Mouse (Mus musculus): ENCODE data around the gene Pifo. TPM values are rescaled to one million over a fixed set of nuclear protein-coding genes. Genes with fewer than 3 reads are reported as not detected.
"Not testable (repeated sequence)": the region's sequence is repeated elsewhere in the genome, so short reads cannot be mapped to it uniquely, and the experiment has no call there.

The Pifo gene
- polyA plus RNA-seq (2012; rRNA removed): not detected in 2 replicates

DNA sequence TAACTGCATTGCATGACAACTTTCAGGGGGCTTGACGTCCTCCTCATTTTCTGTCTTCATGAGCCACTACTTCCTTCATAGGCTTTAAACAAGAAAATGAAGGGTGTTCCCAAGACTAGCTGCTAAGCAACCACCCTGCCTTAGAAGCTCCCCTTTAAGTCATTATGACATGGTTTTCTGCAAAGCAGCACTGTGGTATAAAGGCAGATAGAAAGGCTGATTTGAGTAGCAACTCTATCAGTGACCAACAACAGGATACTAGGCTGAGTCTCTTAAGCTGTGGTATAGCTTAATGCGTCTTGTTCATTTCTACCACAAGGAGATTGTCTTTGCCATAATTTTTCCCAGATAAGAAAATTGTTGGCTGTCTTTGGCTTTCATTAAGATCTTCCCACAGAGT, at the start of gene Pifo:
Gene Pifo, minus strand, starts transcription at position 101 of the 400 bp plus-strand sequence.
- DNase-seq (ENCODE audit: low spot score): no peak

DNA sequence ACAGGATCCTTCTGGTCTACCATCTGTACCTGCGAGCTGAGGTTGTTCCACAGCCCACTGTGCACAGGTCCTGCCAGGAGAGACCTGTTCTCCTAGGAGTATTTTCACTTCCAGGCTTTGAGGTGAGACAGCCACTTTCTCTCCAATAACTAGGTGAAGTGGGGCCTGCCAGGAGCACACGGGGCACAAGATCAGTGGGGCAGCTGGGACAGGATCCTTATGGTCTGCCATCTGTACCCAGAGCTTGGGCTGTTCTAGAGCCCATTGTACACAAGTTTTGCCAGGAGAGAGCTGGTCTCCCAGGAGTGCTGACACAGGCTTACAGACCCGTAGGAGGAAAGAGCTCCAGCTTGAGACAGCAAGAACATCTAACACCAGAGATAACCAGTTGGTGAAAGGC, 43.5 kb upstream of the Pifo start:
- no peak for DNase-seq (ENCODE audit: low spot score)

DNA sequence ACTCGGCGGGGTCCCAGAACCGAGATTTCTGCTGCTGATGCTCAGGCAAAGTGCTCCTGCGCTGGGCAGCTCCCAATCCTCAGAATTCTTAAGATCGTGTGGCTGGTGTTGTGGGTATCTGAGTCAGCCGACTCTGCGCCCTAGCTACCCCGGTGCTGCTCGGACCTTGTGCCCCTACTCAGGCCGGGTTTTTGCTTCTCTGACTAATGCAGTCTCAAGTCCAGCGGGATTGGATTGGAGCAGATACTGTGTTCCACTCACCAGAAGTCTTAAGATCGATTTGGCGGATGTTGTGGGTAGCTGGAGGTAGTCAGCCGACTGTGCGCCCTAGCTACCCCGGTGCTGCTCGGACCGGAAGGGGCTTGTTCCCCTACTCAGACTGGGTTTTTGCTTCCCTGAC, 37.5 kb upstream of the Pifo start:
- DNase-seq (ENCODE audit: low spot score): no peak

DNA sequence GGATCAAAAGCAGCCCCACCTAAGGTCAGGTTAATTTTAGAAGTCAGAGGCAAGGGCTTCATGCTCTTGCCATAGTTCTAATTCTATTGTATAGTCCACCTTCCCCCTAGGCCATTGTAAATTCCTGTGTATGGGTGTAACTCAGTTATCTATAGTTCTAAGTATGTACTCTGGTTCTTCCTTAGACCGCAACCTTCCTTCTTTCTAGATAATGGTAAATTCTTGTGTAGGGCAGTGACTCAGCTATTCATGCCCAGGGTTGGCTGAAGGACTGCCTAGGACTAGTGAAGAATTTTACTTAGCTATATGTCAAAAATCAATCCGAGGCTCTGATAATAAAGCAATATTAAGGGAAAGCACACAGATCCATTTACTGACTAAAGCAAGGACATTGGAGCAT, 25.9 kb upstream of the Pifo start:
- DNase-seq (ENCODE audit: low spot score): no peak

DNA sequence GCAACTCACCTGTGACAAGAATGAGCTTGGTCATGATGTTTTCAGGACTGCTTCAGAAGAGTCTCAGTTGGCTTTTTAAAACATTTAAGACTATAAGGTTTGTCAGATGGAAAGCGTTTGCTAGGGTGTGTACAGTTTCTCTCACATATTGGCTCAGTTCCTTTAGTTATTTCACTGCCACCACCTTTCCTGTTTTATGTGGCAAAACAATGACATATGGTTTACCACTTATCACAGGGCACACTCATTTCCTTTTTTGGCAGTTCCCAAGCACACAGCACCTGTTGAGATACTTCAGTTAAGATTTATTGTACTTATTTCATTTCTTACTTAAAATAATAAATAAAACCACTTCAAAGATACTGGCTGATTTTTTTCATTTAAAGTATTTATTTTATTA, 18.3 kb upstream of the Pifo start, which contains the start of gene Chil5:
Gene Chil5, minus strand, starts transcription at position 34 of the 400 bp plus-strand sequence.
- no peak for DNase-seq (ENCODE audit: low spot score)

DNA sequence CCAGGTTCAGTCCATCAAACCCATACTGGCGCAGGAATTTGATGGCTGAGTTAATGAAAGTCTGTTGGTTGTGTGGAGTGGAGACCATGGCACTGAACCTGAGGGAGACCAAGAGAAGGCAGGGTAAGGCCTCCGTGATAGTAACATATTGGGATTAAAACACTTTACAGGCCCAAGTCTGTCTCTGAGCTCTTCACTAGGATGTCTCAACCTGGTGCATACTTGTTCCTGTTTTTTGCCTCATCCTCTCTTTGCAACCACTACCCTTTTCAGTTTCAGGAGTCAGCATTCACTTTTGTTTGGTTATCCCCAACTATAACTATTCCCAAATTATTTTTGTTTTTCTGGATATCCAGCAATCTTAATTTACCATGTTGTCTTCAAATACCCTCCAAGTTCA, 9.7 kb upstream of the Pifo start:
- no peak for DNase-seq (ENCODE audit: low spot score)

DNA sequence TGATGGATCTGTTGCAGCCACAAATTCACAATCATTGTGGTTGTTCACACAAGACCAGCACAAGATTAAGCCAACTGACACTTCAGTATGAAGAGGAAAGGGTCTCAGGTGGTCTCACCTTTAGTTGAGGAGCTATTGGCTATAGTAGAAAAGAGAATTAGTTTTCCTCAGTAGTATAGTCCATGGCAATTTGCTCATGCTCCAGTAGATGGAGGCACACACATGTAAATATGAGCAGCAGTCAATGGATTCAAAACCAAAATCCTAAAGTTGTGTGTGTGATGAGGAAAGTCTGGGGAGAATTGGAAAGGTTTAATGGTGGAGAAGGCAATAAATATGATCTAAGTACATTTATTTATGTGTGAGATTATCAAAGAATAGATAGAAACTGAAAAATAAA, 7.4 kb upstream of the Pifo start:
- no peak for DNase-seq (ENCODE audit: low spot score)

DNA sequence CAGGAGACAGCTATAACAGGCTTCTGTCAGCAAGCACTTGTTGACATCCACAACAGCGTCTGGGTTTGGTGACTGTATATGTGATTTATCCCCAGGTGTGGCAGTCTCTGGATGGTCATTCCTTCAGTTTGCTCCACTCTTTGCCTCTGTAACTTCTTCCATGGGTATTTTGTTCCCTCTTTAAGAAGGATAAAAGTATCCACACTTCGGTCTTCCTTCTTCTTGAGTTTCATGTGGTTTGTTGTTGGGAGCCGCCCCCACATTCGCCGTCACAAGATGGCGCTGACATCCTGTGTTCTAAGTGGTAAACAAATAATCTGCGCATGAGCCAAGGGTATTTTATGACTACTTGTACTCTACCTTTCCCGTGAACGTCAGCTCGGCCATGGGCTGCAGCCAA, 11.1 kb downstream of the Pifo start:
- not testable (repeated sequence) for DNase-seq (ENCODE audit: low spot score)

DNA sequence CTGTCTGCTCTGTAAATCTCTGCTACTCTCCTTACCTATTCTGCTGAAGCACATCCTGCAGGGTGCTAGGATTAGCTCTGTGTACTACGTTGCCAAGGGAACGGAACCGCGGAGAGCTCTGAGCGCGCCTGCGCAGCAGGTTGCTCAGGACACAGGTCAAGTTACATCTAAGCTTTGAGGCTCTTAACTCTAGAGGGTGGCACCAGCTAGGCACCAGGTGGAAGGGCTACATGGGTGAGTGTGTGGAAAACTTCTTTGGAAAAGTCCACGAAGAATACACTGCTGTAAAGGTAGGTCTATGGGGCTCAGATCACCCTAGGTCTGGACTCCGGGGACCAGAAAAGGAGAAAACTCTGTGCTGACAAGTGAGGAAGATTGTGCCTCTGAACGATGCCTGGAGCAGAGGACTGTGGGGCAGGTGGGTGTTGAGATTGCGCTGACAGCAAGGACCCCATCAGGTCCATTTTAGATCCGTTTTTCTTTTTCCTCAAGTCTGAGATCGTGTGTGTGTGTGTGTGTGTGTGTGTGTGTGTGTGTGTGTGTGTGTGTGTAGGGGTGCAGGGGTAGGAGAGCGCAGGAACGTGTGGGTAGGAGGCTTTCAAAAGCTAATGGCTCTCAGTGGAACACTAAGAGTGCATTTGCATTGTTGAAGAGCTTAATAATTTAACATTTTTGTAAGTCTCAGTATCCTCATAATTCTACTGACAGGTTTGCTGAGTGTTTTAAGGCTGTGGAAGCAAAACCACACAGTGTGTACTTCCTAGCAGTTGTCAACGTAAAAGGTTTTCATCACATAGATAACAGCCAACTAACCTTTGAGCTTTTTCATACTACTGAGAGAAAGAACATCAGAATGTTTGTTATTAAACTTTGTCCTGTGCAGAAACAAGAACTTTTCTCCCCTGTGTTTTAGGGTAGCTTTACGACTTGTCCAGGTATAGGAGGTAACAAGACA, 12.8 kb downstream of the Pifo start:
- DNase-seq (ENCODE audit: low spot score): no peak

DNA sequence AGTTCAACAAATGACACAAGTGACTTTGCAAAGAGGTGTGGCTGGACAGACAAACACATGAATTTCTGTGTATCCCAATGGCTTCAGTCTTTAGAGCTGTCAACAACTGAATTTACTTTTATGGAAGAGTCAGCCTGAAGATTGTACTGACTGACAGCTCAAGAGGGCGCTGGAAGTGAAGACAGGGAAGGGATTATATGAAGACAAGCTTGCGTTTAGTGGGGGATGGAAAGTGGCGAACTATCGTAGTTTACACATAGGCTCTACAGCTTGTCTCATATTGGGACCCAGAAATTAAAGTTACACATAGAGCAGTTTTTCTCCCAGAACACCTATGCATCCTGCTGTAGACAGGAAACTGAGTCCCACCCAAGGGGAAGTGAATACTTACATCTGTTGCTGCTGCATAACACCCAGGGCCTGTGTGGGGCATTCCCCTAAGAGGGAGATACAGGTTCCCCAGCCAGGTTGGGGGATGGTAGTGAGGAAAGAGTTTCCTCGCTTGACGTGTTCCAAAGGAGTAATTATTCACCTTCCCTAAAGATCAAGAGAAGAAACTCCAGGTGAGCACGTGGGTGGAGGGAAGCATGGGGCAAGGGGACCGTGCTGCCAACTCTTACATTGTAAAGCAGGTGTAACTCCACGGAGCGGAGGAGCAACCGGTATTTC, 13.6 kb downstream of the Pifo start:
- no peak for DNase-seq (ENCODE audit: low spot score)

DNA sequence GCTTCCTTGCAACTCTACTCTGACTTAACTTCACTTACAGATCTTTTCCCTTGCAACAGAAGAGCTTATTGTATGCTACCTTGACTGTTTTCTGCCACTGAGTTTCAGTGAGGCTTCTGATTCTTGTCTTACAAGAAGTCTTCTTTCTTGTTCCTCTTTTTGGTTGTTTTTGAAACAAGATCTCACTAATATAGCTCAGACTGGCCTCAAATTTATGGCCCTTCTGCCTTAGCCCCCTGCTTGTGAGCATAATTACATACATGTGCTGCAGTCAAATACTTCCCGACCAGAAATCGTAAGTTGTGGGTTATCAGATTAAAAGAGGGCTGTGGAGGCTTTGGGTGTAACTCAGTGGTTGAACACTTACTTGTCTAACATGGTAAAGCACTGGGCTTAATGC, 19.7 kb downstream of the Pifo start:
- DNase-seq (ENCODE audit: low spot score): no peak

DNA sequence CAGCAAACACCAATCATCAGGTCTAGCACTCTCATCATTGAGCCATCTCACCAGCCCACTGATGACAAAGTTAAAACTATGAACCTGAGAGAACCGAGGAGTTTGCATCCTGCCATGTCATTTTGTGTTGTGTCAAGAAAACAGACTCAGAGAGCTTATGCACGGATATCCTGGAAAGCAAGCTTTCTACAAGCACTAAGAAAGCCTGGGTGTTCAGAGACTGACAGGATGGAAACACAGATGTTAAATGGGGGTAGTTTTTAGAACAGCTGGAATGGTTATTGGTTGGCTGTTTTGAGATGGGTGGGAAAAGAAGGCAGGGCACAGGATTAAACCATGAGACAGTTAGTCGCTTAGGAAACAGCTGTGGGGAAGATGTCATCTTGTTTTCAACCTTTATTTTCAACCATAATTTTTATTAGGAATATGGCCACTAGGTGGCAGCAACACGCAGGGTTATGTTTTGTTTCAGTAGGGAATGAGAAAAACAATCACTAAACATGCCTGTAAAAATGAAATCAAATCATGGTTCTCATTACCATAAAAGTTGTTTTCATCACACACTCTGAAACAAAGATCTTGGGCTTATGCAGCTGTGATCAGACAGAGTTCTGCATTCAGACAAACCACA, 22.7 kb downstream of the Pifo start:
- no peak for DNase-seq (ENCODE audit: low spot score)

DNA sequence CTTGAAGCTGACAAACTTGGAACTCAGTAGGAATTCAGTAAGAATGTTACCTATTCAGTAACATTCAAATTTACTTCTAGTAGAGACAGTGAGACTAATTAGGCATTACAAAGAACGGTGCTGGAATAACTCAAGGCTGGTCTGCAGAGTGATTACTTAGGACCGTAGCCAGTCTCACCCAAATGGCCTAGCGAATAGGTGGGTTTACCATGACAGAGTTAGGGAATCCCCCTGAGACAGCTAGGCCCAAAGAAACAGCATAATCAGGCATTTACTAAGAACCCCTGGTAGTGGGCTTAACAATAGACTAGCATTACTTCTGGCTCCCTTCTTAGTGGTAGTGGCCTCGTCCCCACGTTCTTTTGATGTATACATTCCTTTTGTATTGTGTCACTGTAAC, 24.8 kb downstream of the Pifo start:
- not testable (repeated sequence) for DNase-seq (ENCODE audit: low spot score)

DNA sequence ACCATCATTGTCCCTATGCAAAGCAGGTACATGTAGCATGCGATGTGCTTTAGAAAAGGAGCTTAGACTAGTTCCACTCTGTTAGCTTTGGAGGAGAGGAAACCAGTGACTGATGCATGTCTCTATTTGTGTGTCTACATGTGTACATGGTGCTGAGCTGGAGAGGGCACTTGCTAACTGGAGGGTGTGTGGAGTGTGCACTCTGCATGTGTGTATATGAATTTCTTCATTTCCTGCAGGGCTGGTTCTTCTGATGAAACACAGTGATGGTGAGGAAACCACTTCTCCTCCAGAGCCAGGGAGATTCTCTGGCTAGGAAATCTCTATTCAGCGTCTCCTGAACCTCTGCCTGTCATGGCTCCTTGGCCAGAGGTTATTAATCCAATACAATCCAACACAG, 40.3 kb downstream of the Pifo start:
- no peak for DNase-seq (ENCODE audit: low spot score)

DNA sequence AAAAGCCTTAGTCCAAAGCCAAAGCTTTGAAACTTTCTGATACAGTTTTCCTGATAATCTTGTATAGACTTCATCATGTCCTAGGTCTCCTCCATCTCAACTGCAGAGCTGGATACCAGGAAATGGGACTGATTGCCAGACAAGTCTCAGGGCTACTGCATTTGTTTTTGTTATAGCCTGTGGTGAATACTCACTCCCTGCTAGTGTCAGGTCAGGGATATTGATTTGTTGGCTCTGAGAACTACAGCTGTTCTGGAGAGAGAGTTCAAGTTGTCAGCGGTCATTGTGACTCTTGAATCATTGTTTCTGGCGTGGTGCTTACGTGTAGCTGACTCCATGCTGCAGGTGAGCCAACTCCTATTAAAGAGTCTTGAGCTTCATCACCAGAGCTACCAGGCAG, 41.0 kb downstream of the Pifo start, which contains the start of gene Ovgp1:
Gene Ovgp1, plus strand, starts transcription at position 301 of the 400 bp plus-strand sequence.
- DNase-seq (ENCODE audit: low spot score): no peak

DNA sequence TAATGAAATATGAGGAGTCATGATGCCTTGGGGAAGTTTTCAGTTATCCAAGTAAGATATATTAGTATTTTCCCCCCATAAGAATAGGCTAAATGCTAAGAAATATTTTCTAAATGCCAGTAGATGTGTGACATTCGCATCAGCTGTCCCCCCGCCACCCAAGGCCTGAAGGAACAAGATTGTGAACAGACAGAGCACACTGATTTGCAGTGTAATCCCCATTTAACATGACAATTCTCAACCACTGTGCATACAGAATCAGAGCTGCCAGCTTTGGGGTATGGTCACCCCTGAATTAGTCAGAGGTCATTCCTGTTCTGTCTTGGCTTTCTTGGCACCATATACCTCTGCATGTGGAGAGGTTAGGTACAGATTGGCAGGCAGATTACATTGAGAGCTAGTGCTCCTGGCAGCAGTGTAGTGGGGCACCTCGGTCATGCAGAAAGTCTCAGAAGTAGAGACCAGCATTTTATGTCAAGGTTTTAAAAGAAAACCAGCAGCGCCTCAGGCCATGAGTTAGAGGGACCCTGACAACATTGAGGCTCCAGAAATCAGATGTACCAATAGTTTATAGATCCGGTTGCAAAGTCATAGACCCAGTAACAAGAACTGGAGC, 42.5 kb downstream of the Pifo start:
- DNase-seq (ENCODE audit: low spot score): no peak

DNA sequence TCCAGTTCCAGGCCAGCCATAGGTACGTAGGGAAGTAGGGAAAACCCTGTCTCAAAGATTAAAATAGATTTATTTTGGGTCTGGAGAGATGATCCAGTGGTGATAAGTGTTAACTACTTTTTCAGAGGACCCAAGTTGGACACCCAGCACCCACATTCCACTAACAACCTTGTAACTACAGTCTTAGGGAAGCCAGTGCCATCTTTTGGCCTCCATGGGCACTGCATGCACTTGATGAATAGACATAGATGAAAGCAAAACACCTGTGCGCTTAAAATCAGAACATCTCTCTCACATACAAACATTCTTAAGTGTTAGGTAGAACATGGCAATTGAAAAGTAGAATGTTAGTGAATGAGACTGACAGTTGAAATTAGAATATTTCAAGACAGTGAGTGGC, 53.7 kb downstream of the Pifo start:
- no peak for DNase-seq (ENCODE audit: low spot score)

DNA sequence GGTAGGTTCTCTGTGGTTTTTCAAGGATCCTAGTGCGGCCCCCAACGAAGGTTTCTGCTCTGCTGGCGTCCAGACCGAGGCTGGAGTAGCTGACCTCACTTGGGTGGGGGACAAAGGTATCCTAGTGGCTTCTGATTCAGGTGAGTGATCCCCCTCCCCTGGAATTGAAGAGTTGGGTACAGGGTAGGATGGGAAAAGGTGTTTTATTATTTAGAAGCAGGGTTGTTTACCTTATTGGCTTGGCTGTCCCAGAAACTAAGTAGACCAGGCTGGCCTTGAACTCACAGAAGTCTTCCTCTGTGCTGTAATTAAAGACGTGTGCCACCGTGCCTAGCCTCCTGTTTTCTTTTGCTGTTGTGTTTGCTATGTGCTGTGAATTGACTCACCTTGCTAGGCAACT, 54.4 kb downstream of the Pifo start, which contains the start of gene Atp5f1:
Gene Atp5f1, minus strand, starts transcription at position 101 of the 400 bp plus-strand sequence.
- no peak for DNase-seq (ENCODE audit: low spot score)

DNA sequence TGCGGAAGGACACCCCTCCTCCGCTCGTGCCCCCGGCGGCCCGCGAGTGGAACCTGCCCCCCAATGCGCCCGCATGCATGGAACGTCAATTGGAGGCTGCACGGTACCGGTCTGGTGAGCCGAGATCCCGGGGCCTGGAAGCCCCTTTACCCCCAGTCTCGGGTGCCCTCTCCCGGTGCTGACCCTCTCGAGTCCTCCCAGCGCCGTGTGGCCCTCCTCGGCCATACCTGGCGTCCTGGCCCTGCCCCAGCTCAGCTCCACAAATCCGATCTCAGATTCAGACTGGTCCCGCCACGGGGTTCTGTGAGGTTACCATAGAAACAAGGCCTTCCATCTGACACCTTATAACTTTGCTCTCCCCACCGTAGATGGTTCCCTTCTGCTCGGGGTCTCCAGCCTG, 54.9 kb downstream of the Pifo start:
- DNase-seq (ENCODE audit: low spot score): no peak

DNA sequence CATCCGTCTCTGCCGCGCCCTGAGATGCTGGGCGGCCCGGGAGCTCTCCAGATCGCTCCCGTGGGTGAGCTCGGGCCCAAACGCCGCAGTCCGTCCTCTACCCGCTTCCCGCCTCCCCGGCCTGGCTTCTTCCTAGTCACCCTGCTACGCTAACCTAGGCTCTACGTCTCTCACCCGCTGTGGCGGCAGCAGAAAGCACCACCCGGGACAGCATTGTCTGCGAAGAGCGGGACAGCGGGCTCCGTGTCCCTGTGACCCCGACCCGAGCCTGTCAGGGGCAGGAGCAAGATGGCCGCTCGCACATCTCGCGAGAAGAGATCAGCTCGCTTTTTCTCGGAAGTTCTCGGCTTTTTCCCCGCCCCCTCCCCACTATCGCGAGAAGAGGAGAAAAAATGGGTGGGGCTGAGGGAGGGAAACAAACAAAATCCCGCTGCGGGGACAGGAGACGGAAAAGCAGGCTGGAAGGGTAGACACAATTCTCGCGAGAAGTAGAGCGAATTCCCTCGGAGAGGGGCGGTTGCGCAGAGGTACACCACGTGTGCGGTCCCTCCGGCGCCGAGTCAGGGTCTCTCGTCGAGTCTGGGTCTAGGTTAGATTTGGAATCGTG, 55.4 kb downstream of the Pifo start, which contains the start of gene Wdr77:
Gene Wdr77, plus strand, starts transcription at position 396 of the 607 bp plus-strand sequence.
- peak; percentile 91 for DNase-seq (ENCODE audit: low spot score)

DNA sequence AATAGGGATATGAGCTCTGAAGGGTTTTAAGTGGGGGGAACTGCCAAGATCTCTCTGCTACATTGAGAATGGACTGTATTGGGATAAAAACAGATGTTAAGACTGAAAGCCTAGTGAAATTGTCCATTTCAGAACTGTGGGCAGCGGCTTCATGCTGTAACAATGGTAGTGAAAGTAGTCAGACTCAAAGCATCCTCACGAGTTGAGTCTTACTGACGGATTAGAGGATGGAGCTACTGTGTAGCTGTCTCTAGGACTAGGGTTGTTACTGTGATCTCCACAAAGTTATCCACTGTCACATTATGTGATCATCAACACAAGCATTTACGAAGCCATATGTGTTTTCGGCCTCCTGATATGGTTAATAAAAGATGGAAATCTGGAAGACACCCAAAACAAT, 56.2 kb downstream of the Pifo start:
- DNase-seq (ENCODE audit: low spot score): no peak
